Mouse (Mus musculus) kidney, embryonic 15.5 days (tissue): ENCODE measurements at regions not wholly inside any gene's neighbourhood (a gene's known extent, or its start where the extent isn't known, plus 50 kb on each side); places are given as distances from the start of the nearest gene placed in this dataset.

Source experiments
- ATAC-seq: fragments of 200-750 bp; cut with Nextera tagmentation; replicated peaks from 2 replicates; pipeline ENCODE4 v1.8.0; 2017; ENCODE audit warnings: moderate TSS enrichment; ENCODE audit not compliant: low FRiP score
- H3K27ac ChIP-seq: fragments of 300-500 bp; sonication (generic); 2 replicates; pipeline ENCODE4 v1.5.1; 2015; ENCODE audit warnings: mild to moderate bottlenecking, inconsistent platforms
- H3K27me3 ChIP-seq: fragments of 300-500 bp; sonication (generic); 2 replicates; pipeline ENCODE4 v1.6.1; 2015; ENCODE audit warnings: inconsistent platforms
- H3K36me3 ChIP-seq: fragments of 300-500 bp; sonication (generic); 2 replicates; pipeline ENCODE4 v1.6.1; 2015; ENCODE audit warnings: inconsistent platforms
- H3K4me1 ChIP-seq: fragments of 300-500 bp; sonication (generic); 2 replicates; pipeline ENCODE4 v1.6.1; 2015; ENCODE audit warnings: inconsistent platforms
- H3K4me2 ChIP-seq: fragments of 300-500 bp; sonication (generic); 2 replicates; pipeline ENCODE4 v1.6.1; 2015; ENCODE audit warnings: moderate library complexity, mild to moderate bottlenecking, inconsistent platforms
- H3K4me3 ChIP-seq: fragments of 300-500 bp; sonication (generic); replicated peaks from 2 replicates; pipeline ENCODE4 v1.5.1; 2015; ENCODE audit warnings: mild to moderate bottlenecking, inconsistent platforms
- H3K9ac ChIP-seq: fragments of 300-500 bp; sonication (generic); 2 replicates; pipeline ENCODE4 v1.6.1; 2015; ENCODE audit warnings: mild to moderate bottlenecking, inconsistent platforms
- H3K9me3 ChIP-seq: fragments of 300-500 bp; sonication (generic); replicated peaks from 2 replicates; pipeline ENCODE4 v1.6.1; 2016; ENCODE audit warnings: inconsistent platforms
- WGBS: fragments of 180-500 bp; shearing (Covaris S2); methylation state at CpG from one replicate; pipeline ENCODE4 v1.1.7; 2015; ENCODE audit warnings: mixed read lengths; 5-methylcytosine and 5-hydroxymethylcytosine counted together

DNA sequence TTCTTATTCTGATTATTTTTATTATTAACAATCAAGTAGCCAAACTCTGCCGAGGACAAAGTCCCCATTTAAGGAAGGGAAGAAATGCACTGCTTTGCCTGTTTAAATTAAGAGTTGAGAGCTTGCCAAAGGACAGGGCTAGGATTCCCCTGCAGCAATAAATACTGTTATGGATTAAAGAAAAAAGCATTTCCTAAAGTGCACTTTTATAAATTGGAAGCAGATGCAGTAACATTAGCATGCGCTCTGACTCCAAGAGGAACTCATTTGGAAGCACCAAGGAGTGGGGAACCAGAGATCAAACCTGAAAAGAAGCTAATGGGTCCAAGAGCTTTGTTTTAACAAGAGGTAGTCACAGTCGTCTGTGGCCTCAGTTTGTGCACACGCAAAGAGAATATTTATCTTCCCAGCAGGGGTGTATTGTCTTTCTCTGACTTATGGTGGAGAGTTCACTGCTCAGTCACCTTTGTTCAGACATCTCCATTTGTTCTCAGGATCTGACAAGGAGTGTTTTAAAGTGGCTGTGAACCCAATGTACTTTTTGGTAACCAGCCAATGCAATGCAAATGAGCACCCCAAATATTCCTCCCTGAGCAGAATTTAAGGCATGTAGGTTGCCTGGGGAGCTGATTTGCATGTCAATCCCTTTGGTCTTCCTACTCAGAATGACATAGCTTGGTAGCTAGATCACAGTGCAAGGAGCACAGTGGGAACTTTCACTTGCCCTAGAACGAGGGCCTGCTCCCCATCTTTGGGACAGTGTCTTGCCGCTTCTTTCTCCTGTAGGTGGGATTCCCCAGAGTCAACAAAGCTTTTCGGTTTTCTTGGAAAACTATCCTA lies 119.1 kb upstream of the Nbea start:
- H3K27me3 ChIP-seq: no peaks in the 10 kb centered on the region
- H3K27ac ChIP-seq: no peak overlapping the region
- 0 out of 2 replicates have a peak, but pooled peaks have one; percentile 22 for ATAC-seq
- H3K9ac ChIP-seq: no peak overlapping the region
- no peaks in the 10 kb centered on the region for H3K9me3 ChIP-seq
- no peaks in the 10 kb centered on the region for H3K36me3 ChIP-seq
- H3K4me1 ChIP-seq: peaks cover 3% of the 10 kb centered on the region
- no peak overlapping the region for H3K4me2 ChIP-seq
- no peak overlapping the region for H3K4me3 ChIP-seq
- 24% methylated on average over 7 of the region's 7 CpGs for WGBS

DNA sequence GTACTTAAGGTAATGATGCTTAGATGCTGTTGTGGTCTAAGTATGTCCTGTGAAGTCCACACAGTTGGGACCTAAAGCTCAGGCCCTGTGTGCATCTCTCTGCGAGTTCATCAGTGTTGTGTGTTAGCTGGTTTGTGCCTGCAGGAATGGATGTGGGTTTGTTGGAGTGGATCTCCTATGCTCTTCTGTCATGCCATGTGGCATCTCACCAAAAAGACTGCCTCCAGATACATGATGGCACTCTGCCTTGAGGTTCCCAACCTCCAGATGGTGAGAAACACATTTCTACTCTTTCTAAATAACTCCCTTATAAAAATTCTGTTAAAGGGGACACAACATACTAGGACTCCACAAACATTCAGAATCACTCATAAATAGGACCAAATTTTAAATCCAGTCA lies 117.3 kb upstream of the Nbea start:
- ATAC-seq: no peak
- Histone ChIP-seq H3K9ac (no peak overlapping the region), H3K4me1 (peaks cover 3% of the 10 kb centered on the region), H3K4me2 (no peak overlapping the region), H3K36me3 (no peaks in the 10 kb centered on the region), H3K9me3 (no peaks in the 10 kb centered on the region), H3K27me3 (no peaks in the 10 kb centered on the region), H3K4me3 (no peak overlapping the region), H3K27ac (no peak overlapping the region)
- WGBS: 90% methylated on average over 1 of the region's 1 CpGs

DNA sequence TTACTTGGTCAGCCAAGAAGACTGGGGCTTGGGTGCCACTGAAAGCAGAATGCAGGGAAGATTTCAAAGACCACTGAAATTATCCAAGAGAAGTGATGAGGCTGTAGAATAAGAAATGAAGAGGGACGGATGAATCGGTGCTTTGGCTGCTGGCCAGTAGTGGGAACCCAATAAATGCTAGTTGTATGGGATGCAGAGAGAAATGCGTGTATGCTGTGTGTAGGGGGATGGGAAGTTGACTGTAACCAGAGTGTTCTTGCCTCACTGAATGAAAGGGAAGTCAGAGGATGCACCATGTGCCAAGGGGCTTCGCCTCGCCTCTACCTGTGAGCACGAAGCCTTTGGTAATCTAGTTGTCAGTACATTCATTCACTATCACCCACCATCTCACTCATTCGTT lies 112.1 kb upstream of the Nbea start:
- Histone ChIP-seq H3K9me3 (no peaks in the 10 kb centered on the region), H3K9ac (no peak overlapping the region), H3K27ac (no peak overlapping the region), H3K4me2 (no peak overlapping the region), H3K4me1 (no peaks in the 10 kb centered on the region), H3K4me3 (no peak overlapping the region), H3K36me3 (no peaks in the 10 kb centered on the region), H3K27me3 (no peaks in the 10 kb centered on the region)
- no peak for ATAC-seq
- 83% methylated on average over 7 of the region's 7 CpGs for WGBS

DNA sequence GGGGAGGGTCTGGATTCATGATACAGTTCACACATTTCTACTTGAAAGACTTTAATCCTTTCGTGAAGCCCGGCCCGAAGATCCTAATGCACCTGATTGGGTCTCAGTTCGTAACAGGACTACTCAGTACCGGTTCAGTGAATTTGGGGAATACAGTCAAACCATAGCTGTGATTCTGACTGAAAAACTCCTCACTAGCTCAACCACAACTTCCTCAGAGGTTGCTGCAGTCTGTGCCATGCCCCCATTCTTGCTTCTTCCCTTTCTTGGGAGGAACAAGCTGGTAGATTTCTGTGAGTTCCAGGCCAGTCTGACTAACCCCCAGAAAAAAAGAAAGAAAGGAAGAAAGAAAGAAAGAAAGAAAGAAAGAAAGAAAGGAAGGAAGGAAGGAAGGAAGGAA lies 98.0 kb upstream of the Nbea start:
- H3K4me3 ChIP-seq: no peak overlapping the region
- H3K27ac ChIP-seq: no peak overlapping the region
- no peak for ATAC-seq
- no peak overlapping the region for H3K9ac ChIP-seq
- 92% methylated on average over 5 of the region's 5 CpGs for WGBS
- no peaks in the 10 kb centered on the region for H3K36me3 ChIP-seq
- no peaks in the 10 kb centered on the region for H3K4me1 ChIP-seq
- H3K4me2 ChIP-seq: no peak overlapping the region
- H3K27me3 ChIP-seq: no peaks in the 10 kb centered on the region
- no peaks in the 10 kb centered on the region for H3K9me3 ChIP-seq

DNA sequence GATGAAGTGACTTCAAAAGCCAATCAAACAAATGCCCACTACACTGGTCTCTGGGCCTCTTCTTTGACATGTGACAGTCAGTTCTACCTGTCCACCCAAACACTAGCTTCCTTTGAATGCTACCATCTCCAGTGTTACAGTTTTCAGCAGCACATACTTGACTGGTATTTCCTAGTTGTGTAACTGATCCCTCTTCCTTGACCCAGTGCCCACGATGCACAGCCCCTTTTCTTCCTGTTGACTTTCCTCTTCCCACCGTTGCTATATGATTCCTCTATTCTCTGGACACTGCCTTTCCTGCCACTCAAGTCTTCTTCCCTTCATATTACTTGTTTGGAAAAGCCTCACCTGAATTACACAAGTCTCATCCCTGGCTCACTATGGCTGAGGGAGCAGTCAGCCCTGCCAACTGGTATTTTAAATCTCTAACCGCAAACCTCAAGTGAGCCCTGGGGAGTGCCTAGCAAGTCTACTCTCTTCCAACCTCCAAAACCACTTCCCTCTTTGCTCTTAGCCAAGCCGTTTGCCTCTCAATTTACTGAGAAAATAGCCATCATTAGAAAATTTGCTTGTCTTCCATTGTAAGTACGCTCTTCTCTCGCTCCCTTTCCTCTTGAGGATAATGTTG lies 96.9 kb upstream of the Nbea start:
- WGBS: 80% methylated on average over 6 of the region's 6 CpGs

DNA sequence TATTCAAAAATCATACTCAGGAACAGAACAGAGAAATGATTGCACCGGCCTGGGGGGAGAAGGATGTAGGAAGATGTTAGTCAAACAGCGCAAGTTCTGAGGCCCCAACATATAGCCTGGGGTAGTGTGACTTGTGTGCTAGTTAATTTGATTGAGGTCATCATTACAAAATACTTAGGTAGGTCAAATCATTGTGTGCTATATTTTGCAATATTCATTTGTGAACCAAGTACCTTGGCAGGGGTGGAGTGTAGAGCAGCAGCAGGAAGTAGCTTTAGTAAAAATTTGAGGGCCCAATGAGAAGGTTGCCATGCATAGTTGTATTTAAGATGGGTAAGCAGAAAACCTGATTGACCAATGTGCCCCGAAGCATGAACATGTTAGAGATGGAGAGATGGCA lies 89.1 kb upstream of the Nbea start:
- H3K27ac ChIP-seq: no peak overlapping the region
- WGBS: 95% methylated on average over 3 of the region's 3 CpGs
- ATAC-seq: no peak

More for the DNA sequence above, 96.9 kb upstream of the Nbea start:
- Histone ChIP-seq H3K4me2 (no peak overlapping the region), H3K4me1 (no peaks in the 10 kb centered on the region), H3K9me3 (no peaks in the 10 kb centered on the region), H3K9ac (no peak overlapping the region), H3K36me3 (no peaks in the 10 kb centered on the region), H3K27me3 (no peaks in the 10 kb centered on the region), H3K4me3 (no peak overlapping the region), H3K27ac (no peak overlapping the region)
- ATAC-seq: no peak

DNA sequence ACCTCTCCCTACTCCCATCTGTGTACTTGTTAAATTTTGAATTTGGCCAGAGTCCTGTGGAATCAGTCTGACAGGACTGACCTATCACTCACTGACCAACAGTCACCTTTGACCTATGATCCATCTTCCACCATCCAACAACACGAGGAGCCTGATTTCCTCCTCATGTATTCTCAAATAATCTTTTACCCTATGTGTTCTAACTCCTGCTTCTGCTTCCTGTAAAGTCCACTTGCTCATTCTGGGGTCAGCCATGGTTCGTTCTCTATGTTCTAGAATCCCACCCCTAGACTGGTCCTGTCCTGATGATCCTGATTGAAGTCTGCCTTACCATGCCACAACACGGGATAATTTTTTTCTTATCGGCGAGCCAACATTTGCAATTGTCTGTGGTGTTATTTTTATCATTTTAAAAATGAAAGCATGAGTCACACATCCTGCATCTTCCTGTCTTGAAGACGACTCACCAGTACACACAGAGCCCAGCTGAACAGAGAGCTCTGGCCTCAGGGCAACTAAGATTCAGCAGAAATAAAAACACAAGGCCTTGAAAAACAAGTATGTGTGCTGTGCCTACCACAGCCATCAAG lies 86.8 kb upstream of the Nbea start:
- no peaks in the 10 kb centered on the region for H3K4me1 ChIP-seq
- 70% methylated on average over 6 of the region's 6 CpGs for WGBS
- H3K9ac ChIP-seq: no peak overlapping the region
- H3K4me2 ChIP-seq: no peak overlapping the region
- H3K4me3 ChIP-seq: no peak overlapping the region
- no peaks in the 10 kb centered on the region for H3K27me3 ChIP-seq
- no peak overlapping the region for H3K27ac ChIP-seq
- H3K36me3 ChIP-seq: no peaks in the 10 kb centered on the region
- ATAC-seq: no peak
- no peaks in the 10 kb centered on the region for H3K9me3 ChIP-seq

More for the DNA sequence above, 89.1 kb upstream of the Nbea start:
- H3K9me3 ChIP-seq: no peaks in the 10 kb centered on the region
- no peak overlapping the region for H3K4me2 ChIP-seq
- no peaks in the 10 kb centered on the region for H3K27me3 ChIP-seq
- H3K9ac ChIP-seq: no peak overlapping the region
- no peaks in the 10 kb centered on the region for H3K36me3 ChIP-seq
- H3K4me1 ChIP-seq: no peaks in the 10 kb centered on the region
- H3K4me3 ChIP-seq: no peak overlapping the region

DNA sequence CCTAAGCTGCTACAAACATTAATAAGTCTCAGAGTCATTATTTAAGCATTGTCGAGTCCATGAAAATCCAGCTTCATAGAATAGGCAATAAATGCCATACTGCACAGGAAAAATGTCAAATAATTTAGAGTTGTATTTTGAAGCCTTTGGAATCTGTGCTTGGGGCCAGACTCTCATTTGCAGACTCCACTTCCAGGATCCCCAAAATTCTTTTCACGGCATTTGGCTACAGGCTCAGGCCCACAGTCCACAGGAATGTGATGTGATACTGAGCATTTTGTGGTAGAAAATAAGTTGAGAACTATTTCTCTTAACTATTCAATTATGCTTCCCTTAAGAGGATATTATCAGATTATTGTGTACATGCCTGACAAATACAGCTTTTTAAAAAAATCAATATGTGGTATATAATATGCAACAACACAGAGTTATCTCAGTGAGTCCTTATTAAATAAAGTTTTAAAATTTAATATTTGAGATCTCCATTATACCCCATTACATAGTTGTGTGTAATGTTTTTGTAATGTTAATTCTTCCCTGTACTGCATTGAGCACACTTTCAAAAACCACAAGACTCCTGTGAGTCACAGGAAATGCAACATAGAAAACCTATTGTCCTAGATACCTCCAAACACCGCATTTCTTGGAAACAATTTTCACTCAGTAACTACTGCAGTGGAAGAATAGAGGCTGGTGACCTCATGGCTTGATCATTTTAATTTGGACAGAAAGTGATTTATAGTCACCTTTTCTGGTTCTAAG lies 78.5 kb upstream of the Nbea start:
- ATAC-seq: no peak
- Histone ChIP-seq H3K27me3 (no peaks in the 10 kb centered on the region), H3K4me2 (no peak overlapping the region), H3K27ac (no peak overlapping the region), H3K9ac (no peak overlapping the region), H3K4me3 (no peak overlapping the region), H3K36me3 (no peaks in the 10 kb centered on the region), H3K9me3 (no peaks in the 10 kb centered on the region), H3K4me1 (no peaks in the 10 kb centered on the region)
- WGBS: 83% methylated on average over 3 of the region's 3 CpGs

DNA sequence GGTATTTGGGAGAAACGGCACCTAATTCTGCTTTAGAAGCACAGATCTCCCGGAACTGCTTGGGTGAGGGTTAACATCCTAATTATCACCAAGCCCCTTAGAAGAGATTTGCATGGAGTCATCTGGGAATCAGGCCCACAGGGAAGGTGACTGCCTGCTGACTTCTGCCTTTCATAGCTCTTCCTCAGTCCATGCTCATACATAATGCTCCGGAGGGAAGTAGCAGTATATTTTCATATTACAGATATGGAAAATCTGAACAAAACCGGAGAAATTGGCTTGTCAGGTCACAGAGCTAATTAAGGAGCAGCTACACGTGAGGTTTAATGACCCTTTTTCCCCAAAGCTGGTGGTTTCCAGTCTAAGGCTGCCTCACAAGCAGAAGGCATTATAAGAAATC lies 72.8 kb upstream of the Nbea start:
- no peaks in the 10 kb centered on the region for H3K9me3 ChIP-seq
- no peak overlapping the region for H3K27ac ChIP-seq
- H3K9ac ChIP-seq: no peak overlapping the region
- ATAC-seq: no peak
- WGBS: 52% methylated on average over 5 of the region's 5 CpGs
- H3K4me1 ChIP-seq: no peaks in the 10 kb centered on the region
- H3K4me3 ChIP-seq: no peak overlapping the region
- no peak overlapping the region for H3K4me2 ChIP-seq
- H3K36me3 ChIP-seq: no peaks in the 10 kb centered on the region
- H3K27me3 ChIP-seq: no peaks in the 10 kb centered on the region

DNA sequence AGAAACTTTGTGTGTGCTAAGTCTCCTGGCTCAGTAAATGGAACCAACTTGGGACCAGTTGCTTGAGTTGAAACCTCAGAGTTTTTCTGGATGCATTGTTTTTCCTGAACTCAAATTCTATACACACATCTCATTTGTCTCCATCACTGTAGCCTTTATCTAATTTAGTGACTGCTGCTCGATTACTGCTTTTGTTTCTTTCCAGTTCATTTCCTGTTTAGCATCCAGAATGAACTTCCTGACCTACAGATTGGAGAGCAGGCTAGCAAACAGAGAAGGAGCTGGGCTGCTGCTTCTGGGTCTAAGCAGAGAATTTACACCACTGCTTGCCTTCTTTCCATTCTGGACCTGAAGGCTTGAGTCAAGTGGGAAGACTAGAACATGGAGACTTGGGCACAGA lies 60.9 kb upstream of the Nbea start:
- no peak for ATAC-seq
- Histone ChIP-seq H3K9ac (no peak overlapping the region), H3K27ac (no peak overlapping the region), H3K4me2 (no peak overlapping the region), H3K4me3 (no peak overlapping the region), H3K27me3 (no peaks in the 10 kb centered on the region), H3K9me3 (no peaks in the 10 kb centered on the region), H3K4me1 (no peaks in the 10 kb centered on the region), H3K36me3 (no peaks in the 10 kb centered on the region)
- 16% methylated on average over 1 of the region's 1 CpGs for WGBS

DNA sequence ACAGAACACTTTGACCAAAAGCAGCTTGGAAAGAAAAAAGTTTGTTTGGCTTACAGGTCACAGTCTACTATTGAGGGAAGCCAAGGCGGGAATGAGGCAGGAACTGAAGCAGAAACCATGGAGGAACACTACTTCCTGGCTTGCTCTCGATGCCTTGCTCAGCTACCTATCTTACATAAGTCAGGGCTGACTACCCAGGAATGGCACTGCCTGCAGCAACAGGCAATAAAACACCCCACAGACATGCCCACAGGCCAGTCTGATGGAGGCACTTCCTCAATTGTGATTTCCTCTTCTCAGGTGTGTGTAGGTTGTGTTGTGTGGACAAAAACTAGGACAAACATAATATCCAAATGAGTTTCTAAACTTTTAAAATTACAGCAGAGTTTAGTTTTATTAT lies 54.7 kb upstream of the Nbea start:
- no peak overlapping the region for H3K4me2 ChIP-seq
- no peak overlapping the region for H3K4me3 ChIP-seq
- ATAC-seq: no peak
- H3K9ac ChIP-seq: no peak overlapping the region
- whole genome bisulfite sequencing: 52% methylated on average over 2 of the region's 2 CpGs
- no peaks in the 10 kb centered on the region for H3K27me3 ChIP-seq
- H3K27ac ChIP-seq: no peak overlapping the region
- no peaks in the 10 kb centered on the region for H3K9me3 ChIP-seq
- H3K4me1 ChIP-seq: no peaks in the 10 kb centered on the region
- no peaks in the 10 kb centered on the region for H3K36me3 ChIP-seq

DNA sequence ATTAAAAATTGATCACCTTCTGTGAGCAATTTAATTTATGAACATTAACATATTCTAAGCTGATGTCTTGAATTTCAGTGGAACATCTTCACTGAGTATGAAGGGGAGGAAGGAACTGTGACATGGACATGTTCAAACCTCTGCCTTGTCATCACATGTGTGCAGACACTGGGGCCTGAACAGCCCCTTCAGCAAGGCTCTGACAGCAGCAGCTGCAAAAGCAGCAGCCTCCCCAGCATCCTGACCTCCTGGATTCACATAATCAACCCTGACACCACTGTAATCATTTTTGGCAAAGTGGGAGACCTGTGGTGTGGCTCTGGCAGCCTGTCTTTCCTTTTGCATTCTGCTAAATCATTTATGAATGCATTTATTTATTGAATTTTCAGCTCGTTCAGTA lies 52.7 kb upstream of the Nbea start:
- no peak for ATAC-seq
- Histone ChIP-seq H3K4me1 (no peaks in the 10 kb centered on the region), H3K4me2 (no peak overlapping the region), H3K9me3 (no peaks in the 10 kb centered on the region), H3K36me3 (no peaks in the 10 kb centered on the region), H3K4me3 (no peak overlapping the region), H3K27ac (no peak overlapping the region), H3K9ac (no peak overlapping the region), H3K27me3 (no peaks in the 10 kb centered on the region)
- 68% methylated on average over 1 of the region's 1 CpGs for WGBS
